8 mouse cellular contexts compared by ENCODE assay signal in the genomic region with DNA sequence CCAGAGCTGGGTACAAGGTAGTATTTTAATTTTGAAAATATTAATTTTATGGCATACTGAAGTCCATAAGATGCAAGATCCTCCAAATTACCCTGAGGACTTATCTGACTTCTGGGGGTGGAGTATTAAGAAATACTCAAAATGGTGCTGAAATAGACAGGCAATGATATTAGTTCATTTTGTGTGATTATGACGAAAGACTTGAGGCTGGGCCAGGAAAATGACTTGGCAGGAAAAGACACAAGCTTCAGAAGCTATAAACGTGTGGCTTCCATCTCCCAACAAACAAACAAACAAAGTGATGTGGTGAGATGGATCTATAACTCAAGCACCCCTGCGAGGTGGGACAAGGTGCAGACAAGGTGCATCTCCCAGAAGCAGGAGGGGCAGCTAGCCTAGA.
"Had no signal": no experiment of that assay in that cellular context is flagged by ENCODE, and none has a peak within 500 bp of the region (broad histone marks: within the 10 kb centered on the region; RNA-seq: fewer than 3 reads in every experiment).

No protein-coding gene starts in this region.

- DNase-seq: kidney, adult 2 months; kidney, postnatal 14 days; lung, embryonic 14.5 days; right cerebral cortex, postnatal 14 days; thymus, postnatal 36 days had no signal

- H3K4me1 ChIP-seq: kidney, embryonic 15.5 days; limb, embryonic 15.5 days; midbrain, embryonic 12.5 days had no signal

- H3K4me3 ChIP-seq: kidney, embryonic 15.5 days; limb, embryonic 15.5 days; midbrain, embryonic 12.5 days had no signal
